Mouse (Mus musculus) stomach, postnatal 0 days (tissue): ENCODE data around the gene Dgkg.

Experiments
- CTCF ChIP-seq: IDR thresholded peaks from 2 replicates; pipeline ENCODE4 v1.5.1; 2016; ENCODE audit warnings: antibody characterized with exemption, low read depth, mild to moderate bottlenecking, moderate library complexity
- EP300 ChIP-seq: optimal IDR thresholded peaks from 2 replicates; pipeline ENCODE3; 2016; ENCODE audit warnings: antibody characterized with exemption

DNA sequence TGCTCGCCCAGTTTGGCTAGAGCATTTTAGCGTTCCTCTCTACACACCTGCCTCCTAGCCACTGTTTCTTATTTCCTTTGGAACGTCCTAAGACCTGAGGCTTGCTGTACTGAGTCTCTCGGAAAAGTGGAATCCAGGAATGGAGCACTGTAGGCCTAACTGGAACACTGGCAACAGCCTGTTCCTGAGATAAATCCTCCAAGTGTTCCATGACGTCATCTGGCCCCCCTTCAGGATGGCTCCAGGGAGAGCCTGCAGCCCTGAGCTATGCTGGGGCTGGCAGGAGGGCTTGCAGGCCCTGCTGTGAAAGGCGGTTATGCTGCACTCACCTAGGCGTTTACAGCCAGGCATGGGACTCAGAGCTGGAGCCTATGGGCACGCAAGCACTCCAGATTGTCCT is 152.2 kb downstream of the Dgkg start:
- no peak for TF ChIP-seq CTCF
- TF ChIP-seq EP300, result no peak
